In the genomic region with DNA sequence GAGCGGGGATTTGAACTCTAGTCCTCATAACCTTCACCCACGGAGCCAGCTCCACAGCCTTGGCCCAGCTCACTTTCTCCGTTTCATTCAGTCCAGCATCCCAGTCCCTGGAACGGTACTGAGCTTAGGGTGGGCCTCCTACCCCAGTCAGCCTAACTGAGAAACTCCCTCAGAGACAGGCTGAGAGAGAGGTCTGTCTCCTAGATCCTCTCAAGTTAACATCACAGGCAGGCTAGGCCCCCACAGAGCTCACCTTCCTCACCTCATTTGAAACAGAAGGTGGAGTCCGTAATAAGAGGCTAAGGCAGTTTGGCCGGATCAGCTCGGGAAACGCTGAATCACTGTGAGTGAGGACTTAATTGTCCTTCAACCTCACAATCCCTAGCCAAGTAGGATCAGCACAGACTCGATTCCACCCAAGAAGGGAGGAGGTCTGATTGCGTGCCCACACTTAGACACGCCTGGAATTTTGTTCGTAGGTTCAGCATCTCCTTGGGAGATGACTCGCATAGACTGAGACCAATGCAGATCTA, we compare ENCODE assay signal across 9 mouse cellular contexts. TPM values are rescaled to one million over a fixed set of nuclear protein-coding genes. Genes with fewer than 3 reads are reported as not detected.
DNase-seq lines count a peak whose midpoint lies in the region; ATAC-seq and TF ChIP-seq lines count a peak whose summit lies in the region.
"Had no signal": no experiment of that assay in that cellular context is flagged by ENCODE, and none has a peak within 500 bp of the region (broad histone marks: within the 10 kb centered on the region; RNA-seq: fewer than 3 reads in every experiment).

No protein-coding gene starts in this region.

- H3K36me3 ChIP-seq in forebrain, embryonic 12.5 days (replicated peaks) = no peaks in the 10 kb centered on the region
- no peaks in the 10 kb centered on the region for H3K36me3 ChIP-seq in liver, embryonic 14.5 days (replicated peaks; ENCODE audit: control insufficient read depth, insufficient read depth, low read depth)

- H3K4me1 ChIP-seq in forebrain, embryonic 12.5 days = peaks cover 16% of the 10 kb centered on the region
- no peaks in the 10 kb centered on the region for H3K4me1 ChIP-seq in liver, embryonic 14.5 days (replicated peaks; ENCODE audit: control insufficient read depth in 2 of 2, insufficient read depth in 2 of 2, low read length in 1 of 2)

- peak; percentile 9; the same call in 1 of the 2 replicates for ATAC-seq in forebrain, embryonic 12.5 days (ENCODE audit: low FRiP score)
- no peak for ATAC-seq in liver, embryonic 14.5 days (ENCODE audit: insufficient read depth)

- peaks cover 62% of the 10 kb centered on the region for H3K27me3 ChIP-seq in forebrain, embryonic 12.5 days
- peaks cover 50% of the 10 kb centered on the region for H3K27me3 ChIP-seq in liver, embryonic 14.5 days (ENCODE audit: control insufficient read depth, insufficient read depth, low read length)

- no peak for TF ChIP-seq EP300 in liver, embryonic 14.5 days (IDR thresholded peaks at IDR 0.05; ENCODE audit: low read depth)

- no peak overlapping the region for H3K9ac ChIP-seq in forebrain, embryonic 12.5 days
- H3K9ac ChIP-seq in liver, embryonic 14.5 days (replicated peaks) = no peak overlapping the region

- TF ChIP-seq CTCF in liver, embryonic 14.5 days (IDR thresholded peaks at IDR 0.05; ENCODE audit: low read depth) = no peak

- no peaks in the 10 kb centered on the region for H3K9me3 ChIP-seq in forebrain, embryonic 12.5 days
- H3K9me3 ChIP-seq in liver, embryonic 14.5 days (ENCODE audit: control insufficient read depth, low read length) = no peaks in the 10 kb centered on the region

- peak overlapping the region; percentile 74; the same call in 1 of the 2 replicates for H3K4me2 ChIP-seq in forebrain, embryonic 12.5 days
- peak overlapping the region; percentile 43 for H3K4me2 ChIP-seq in liver, embryonic 14.5 days (ENCODE audit: low read depth)

- DNase-seq in adrenal gland, postnatal 36 days = peak; percentile 23 to 24
- no peak for DNase-seq in adrenal gland, adult 18-20 months (ENCODE audit: low spot score in 2 of 2)
- DNase-seq in 3134 (ENCODE audit: extremely low read depth, insufficient read length, low spot score) = peak; percentile 6
- no peak for DNase-seq in liver, embryonic 14.5 days (ENCODE audit: low read depth in 3 of 3, low spot score in 3 of 3)
- no peak for DNase-seq in right cerebral cortex, adult 18-20 months
- no peak for DNase-seq in cerebellum, postnatal 14 days
- no peak for DNase-seq in kidney, postnatal 14 days

- peak overlapping the region; percentile 46 for H3K4me3 ChIP-seq in forebrain, embryonic 12.5 days (replicated peaks)
- no peak overlapping the region; a peak in 1 of 4 replicates for H3K4me3 ChIP-seq in liver, embryonic 14.5 days (ENCODE audit: insufficient read depth in 1 of 2, low read depth in 2 of 2, low read length in 2 of 2)

- 23% methylated on average over 13 of the region's 13 CpGs for WGBS in forebrain, embryonic 12.5 days
- 14% methylated on average over 13 of the region's 13 CpGs for WGBS in liver, embryonic 14.5 days (ENCODE audit: insufficient replicate concordance)

- no peak overlapping the region for H3K27ac ChIP-seq in forebrain, embryonic 12.5 days
- H3K27ac ChIP-seq in liver, embryonic 14.5 days = no peak overlapping the region

RNA-seq across cellular contexts. Expression of a gene that starts 0.8 kb away (rescaled TPM):
- 1 to 10 TPM; 6.3 to 9.5 TPM for total RNA-seq in adrenal gland, postnatal 36 days (2021)
- total RNA-seq in adrenal gland, adult 18-20 months (2021) = 1 to 10 TPM; 6.4 to 8.8 TPM
- polyA plus RNA-seq in forebrain, embryonic 12.5 days (2016; fragmentation: Nextera tagmentation; extraction: Ambion mirVana) = 0.33 and 0.45 TPM in 2 replicates
- polyA plus RNA-seq in liver, embryonic 14.5 days (2012; rRNA removed) = 0.32 TPM in 2 replicates
- polyA plus RNA-seq in liver, embryonic 14.5 days (2014; fragmentation: Nextera tagmentation; extraction: Ambion mirVana) = 0.24 and 0.28 TPM in 2 replicates

RNA-seq across cellular contexts. Expression of a gene that starts 29.5 kb away (rescaled TPM):
- 10 to 100 TPM; 16.4 to 16.7 TPM for total RNA-seq in adrenal gland, postnatal 36 days (2021)
- 10 to 100 TPM; 17.6 to 21.8 TPM for total RNA-seq in adrenal gland, adult 18-20 months (2021)
- polyA plus RNA-seq in forebrain, embryonic 12.5 days (2016; fragmentation: Nextera tagmentation; extraction: Ambion mirVana) = 19.2 and 19.6 TPM in 2 replicates
- polyA plus RNA-seq in liver, embryonic 14.5 days (2012; rRNA removed) = 11.8 and 13.4 TPM in 2 replicates
- 11.6 and 14.4 TPM in 2 replicates for polyA plus RNA-seq in liver, embryonic 14.5 days (2014; fragmentation: Nextera tagmentation; extraction: Ambion mirVana)

RNA-seq across cellular contexts. Expression of a gene that starts 54.3 kb away (rescaled TPM):
- 1 to 10 TPM; 4.1 to 5.6 TPM for total RNA-seq in adrenal gland, postnatal 36 days (2021)
- 1 to 10 TPM; 4.1 to 4.4 TPM for total RNA-seq in adrenal gland, adult 18-20 months (2021)
- not detected in 2 replicates for polyA plus RNA-seq in forebrain, embryonic 12.5 days (2016; fragmentation: Nextera tagmentation; extraction: Ambion mirVana)
- polyA plus RNA-seq in liver, embryonic 14.5 days (2012; rRNA removed) = not detected in 2 replicates
- not detected in 2 replicates for polyA plus RNA-seq in liver, embryonic 14.5 days (2014; fragmentation: Nextera tagmentation; extraction: Ambion mirVana)
- polyA plus RNA-seq: C2C12 had no signal

Comparison
In these comparisons a context has a peak if more than half of its experiments do, and no peak if none do; other contexts are left out.
1. DNase-seq: peak in adrenal gland, postnatal 36 days (2 of 2) and 3134 (single experiment); none in adrenal gland, adult 18-20 months (0 of 2), liver, embryonic 14.5 days (0 of 3), right cerebral cortex, adult 18-20 months (single experiment), cerebellum, postnatal 14 days (0 of 2) and kidney, postnatal 14 days (single experiment).